Mouse (Mus musculus) retina, postnatal 1 day (tissue): ENCODE results near the gene Prkg1.
"Not testable (repeated sequence)": the region's sequence is repeated elsewhere in the genome, so short reads cannot be mapped to it uniquely, and the experiment has no call there.

Experiments
- DNase-seq: peaks from one replicate; pipeline ENCODE4 v3.0.0-alpha.2; 2012

Gene Prkg1

DNA sequence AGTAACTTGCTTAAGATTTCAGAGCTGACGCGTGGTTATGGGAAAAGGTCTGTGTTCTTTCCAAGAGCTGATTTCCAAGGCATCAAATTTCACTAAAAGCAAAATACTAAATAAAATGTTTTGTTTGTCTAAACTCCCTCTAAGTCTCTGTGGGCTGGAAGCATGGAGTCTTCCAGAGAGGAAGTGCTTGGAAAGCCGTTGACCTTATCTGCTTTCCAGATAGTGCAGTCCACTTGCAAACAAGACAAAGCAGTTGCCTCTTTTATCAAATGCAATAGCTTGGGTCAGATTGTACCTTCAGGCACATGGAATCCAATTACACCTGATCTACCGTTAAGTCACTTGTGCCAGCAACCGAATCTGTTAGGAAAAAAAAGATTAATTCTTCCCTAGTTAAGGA is 340.5 kb downstream of the Prkg1 start:
- DNase-seq = no peak

DNA sequence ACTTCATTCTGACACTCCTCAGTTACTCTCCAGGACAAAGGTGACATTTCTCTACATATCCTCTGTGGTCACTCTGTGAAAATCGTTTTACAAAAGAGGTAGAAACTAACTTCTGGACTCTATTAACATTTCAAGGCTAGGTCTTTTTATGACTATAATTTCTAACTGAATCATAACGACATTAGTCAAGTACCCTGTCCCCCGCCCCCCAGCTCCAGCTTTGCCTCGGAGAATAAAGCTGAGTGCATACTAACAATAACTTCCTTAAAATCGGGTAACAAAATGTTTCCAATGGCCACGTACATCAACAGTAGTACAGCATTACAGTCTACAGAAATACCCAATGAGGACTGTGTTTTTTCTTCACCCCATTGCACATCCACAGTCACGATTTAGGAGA is 351.3 kb downstream of the Prkg1 start:
- DNase-seq = no peak

DNA sequence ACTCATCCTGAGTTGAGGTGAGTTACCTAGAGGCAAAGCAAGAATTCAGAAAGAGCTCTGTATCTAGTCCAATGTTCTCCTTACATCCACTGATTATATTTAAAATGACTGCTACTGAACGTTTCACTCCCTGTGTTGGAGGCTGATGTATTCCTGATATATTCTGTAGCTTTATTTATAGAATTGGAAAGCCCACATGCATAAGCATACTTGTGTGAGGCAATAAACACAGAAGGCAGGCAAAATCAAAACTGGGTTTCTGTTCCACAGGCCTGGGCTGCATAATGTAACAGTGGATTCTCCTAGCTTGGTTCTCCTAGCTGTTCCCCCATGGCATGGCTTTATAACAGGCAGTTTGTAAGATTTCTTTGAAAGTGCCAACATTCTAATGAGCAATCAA is 368.7 kb downstream of the Prkg1 start:
- DNase-seq = no peak

DNA sequence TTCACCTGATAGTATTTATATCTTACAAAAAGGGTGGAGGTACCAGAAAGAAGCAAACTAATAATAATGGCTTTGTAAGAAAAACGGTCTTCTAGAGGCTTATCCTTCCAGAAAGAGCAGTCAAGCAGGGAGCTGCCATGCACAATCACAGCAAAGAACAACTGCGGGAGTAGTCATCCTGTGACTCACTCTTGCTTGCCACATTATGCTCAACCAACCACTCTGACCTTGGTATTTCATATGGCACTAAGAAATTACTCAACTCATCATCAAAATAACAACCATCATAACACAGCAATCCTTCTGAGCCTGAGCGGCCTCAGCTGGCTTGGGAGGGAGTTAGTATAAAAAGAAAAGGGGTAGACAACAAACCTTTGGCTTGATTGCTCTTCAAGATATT is 379.5 kb downstream of the Prkg1 start:
- no peak for DNase-seq

DNA sequence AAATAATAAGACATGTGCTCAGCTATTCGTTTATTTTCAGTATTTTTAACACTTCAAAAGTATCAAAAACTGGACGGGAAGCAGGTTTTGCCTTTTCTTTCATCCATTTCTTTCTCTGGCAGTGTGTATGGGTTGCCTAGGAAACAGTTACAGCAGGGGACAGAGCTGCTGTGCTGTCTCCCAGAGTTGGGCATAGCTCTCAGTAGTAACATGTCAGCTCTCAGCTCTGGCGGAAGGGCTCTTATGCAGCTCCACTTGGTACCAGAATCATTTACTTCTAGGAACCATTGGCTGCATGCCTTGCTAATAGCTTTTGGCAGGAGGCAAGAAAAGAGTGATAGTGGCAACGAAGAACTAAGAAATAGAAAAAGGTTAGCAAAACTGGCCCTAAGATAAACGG is 381.0 kb downstream of the Prkg1 start:
- peak; percentile 19 for DNase-seq

DNA sequence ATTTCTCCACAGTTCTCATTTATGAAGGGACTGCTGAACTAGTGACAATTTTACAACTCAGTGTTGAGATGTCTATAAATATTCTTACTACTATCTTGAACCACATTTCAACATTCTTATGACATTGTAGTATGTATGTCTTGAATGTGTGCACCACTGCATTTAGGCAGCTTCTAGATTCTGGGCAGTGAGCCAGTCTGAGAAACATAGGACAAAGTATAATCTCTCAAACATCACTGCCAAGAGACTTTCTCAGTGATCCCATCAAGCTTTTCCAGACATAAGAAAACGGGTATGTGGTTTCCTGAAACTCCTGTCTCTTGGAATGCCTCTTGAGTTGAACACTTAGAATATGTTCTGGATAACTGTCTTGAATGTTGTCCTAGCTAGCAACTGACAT is 394.7 kb downstream of the Prkg1 start:
- no peak for DNase-seq

DNA sequence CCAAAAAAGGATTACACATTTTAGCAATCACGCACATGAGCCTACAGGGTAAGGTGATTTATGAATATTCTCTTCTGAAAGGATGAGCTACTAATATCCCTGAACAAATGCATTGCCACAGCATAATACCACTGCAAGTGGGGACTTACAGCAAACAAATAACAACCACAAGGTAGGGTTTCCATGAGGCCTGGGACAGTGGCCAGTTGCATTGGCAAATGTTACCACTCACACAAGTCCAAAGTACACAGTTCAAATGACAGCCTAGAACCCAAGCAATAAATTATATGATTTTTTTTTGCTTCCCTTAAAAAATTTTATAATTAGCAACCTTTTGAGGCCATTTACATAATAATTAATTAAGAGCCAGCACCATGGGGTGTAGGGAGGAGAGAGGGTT is 395.7 kb downstream of the Prkg1 start:
- no peak for DNase-seq

DNA sequence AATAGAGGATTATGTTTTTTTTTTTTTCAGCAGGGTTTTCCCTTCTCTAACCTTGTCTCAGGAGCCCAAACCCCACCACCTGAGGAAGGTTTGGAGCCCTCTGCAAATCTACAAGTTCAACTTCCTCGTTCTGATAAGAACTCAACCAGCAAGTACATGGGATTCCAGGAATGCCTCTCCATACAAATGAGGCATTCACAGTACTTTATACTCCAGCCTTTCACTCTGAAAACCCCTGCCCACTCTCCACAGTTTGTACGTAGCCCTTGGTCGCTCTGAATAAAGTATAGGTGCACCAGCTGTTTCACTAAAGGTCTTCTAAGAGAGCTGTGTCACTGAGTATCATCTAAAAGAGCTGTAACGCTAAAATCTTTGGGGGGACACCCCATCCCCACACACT is 402.8 kb downstream of the Prkg1 start:
- no peak for DNase-seq

DNA sequence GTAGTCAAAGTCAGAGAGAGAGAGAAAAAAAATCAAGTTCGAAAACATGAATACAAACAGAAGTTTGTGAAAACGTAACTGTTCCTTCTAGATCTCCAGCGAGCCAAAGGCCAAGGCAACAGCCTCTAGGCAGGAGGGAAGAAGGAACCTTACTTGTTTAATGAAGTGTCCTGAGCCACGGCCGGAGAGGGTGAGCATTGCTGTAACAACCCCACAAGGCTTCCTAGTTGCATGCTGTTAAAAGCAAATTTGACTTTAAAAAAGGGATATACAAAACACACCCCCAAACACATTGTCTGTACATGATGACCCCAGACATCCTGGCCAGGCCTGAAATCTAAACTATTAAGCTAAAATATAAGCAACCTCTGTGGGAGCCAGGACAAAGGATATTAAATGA is 403.3 kb downstream of the Prkg1 start:
- DNase-seq = no peak

DNA sequence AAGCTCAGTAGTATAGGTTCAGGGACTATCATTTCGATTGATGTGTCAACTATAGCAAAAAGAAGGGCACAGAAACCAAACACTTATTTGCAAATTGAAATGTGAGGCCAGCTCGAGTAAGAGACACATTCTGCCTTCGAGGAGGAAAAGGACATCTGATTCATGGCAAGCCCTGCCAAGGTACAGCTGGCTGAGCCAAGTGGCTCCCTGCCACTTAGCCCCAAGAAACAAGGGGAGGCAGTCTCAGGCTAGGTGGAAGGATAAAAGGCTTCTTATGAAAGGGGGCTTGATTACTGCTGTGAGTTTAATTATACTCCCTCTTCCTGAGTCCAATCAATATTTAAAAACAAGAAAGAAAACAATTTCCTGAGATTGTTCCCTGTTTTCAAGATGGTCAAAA is 403.7 kb downstream of the Prkg1 start:
- no peak for DNase-seq

DNA sequence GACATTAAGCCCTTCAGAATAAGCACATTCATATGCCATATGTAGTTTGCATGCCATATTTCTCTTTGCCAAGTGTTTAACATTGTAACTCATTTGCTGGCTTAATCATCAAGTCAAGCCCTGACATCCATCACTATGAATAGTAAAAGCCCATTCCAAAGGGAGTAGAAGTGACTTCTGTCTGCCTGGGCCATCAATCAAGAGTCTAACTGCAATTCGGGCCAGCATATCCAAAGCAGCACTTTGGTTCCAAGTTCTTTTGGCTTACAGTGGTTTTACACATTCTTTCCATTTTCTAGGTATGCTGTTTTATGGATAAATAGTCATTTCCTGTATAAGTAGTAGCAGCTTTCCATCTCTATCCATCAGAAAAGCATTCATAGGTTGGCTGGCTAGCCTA is 409.9 kb downstream of the Prkg1 start:
- DNase-seq = no peak

DNA sequence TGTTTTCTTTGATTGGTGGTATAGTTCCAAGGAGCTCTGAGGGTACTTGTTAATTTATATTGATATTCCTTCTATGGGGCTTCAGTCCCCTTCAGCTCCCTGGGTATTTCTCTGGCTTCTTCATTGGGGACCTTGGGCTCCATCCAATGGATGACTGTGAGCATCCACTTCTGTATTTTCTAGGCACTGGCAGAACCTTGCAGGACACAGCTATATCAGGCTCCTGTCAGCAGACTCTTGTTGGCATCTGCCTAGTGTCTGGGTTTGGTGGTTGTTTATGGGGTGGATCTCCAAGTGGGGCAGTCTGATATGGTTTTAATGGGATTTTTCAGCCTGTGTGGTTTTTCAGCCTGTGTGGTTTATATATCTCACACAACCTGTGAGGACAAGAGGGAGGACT is 412.0 kb downstream of the Prkg1 start:
- DNase-seq = not testable (repeated sequence)

DNA sequence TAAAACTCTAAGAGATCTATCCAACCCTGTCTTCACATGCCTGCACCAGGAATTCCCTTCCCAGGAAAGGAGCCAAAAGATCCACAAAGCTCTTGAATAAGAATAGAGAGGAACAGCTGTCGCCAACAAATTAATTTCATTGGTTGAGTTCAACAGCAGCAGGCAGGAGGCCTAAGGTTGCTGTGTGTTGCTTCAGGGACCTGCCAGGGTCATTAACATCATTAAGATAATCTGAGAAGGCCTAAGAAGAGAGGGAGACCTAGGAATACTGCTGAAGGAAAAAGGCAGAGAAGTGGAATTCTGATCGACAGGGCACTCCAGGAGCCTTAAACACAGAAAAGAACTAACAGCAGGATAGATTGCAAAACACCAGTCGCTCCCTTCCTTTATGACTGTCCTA is 413.0 kb downstream of the Prkg1 start:
- peak; percentile 5 for DNase-seq

DNA sequence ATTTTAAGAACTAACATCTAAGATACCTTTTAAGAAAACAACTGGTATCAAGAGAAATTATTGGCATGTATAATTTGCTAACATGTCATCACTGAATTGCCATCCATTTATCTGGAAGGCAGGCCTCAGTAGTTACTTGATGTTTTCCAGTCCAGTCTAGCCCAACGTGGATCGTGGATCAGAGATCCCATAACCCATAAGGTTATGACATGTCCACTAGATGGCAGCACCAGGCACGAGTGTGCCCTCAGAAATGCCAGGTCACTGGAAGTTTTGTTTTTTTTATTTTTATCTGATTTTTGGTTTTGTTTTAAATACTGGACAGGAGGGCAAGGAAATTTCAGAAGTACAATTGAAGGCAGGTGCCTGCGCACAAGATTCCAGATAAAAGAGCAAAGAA is 422.7 kb downstream of the Prkg1 start:
- peak; percentile 72 for DNase-seq

DNA sequence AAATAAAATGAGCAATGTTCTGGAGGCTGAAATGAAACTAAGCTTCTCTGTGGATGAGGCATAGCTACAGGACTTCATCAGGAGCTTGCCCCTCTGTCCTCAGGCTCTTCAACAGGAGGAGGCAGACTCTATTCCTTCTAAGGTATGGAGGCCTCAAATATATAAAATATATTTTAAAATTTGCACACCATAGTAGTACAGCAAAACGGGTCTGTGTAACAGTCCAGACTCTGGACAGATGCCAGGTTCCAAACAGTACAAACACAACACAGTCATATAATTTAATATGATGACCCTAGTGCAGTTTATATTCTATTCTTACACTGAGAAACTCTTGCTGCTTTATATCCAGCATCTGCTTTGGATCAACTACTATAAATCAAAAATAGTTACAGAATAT is 423.9 kb downstream of the Prkg1 start:
- DNase-seq = no peak

DNA sequence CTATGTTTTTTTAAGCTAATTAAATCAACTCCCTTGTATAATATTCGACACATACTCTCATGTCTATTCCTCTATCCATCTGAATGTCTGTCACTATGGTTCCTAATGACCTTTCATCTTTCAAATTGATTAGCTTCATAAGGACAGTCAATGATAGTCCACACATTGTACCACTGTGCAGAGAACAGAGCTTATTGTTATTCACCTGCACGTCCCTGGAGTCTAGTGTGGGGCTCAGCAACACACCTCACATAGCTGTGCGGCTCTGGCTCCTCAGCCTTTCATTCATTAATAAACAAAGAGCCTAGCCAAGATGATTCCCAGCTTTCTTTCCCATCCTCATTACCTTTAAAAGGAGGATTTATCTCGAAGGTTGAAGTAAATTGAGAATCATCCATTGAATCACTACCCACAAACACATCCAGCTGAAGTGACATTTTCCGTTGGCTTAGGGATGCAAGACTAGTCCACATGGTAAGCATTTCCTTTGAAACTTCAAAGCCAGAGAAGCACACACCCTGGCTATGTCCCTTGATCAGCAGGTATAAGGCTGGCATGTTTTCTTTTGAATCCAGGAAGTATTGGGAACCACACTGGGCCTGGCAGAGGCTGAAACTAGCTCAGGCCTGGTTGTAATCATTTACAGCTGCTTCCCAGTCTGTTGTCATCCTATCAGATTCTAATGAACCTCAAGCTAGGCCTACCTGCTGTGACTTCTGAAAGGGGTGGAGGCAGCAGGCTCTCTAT is 426.3 kb downstream of the Prkg1 start:
- DNase-seq = no peak

DNA sequence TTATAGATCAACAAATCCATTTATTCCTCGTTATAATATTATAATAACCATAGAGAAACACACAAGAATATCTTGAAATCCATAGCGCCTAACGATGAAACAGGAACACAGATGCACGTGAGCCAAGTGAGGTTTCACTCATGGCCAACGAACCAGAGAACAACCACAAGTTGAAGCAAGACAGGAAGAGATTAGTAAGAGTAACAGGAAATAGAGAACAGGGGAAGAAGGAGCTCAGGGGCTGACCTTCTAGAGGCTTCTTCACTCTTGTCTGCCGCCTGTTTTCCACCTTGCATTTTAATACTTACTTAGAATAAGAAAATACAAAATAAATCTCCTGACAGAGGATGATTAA is 427.0 kb downstream of the Prkg1 start:
- no peak for DNase-seq

DNA sequence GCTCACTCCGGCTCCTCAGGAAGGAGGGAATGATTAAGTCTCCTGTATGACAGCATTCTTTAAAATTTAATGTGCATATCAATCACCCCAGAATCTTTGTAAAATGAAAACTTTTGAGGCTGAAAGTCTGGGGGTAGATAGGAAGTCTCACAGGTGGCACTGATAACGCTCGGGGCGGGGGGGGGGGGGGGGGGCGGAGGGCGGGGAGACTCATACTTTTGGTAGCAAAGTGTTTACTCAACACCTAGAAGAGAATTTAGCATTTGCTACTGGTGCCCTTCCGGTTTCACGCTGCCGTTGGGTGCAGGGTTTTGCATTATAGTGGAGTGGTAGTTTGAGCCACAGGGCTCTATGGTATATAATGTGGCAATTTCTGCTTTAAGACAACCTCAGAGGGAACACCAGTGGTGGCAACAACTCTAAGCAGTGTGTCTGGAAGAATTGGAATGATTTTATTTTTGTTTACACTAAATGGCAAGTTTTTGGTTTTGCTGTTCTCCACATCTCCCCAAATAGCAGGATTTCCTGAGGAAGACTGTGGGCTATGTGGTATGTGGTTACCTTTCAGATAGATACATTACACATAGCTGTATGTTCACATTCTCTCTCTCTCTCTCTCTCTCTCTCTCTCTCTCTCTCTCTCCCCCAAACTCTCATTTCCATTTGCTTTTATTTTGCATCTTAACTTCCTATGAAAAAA is 427.5 kb downstream of the Prkg1 start:
- DNase-seq = no peak

DNA sequence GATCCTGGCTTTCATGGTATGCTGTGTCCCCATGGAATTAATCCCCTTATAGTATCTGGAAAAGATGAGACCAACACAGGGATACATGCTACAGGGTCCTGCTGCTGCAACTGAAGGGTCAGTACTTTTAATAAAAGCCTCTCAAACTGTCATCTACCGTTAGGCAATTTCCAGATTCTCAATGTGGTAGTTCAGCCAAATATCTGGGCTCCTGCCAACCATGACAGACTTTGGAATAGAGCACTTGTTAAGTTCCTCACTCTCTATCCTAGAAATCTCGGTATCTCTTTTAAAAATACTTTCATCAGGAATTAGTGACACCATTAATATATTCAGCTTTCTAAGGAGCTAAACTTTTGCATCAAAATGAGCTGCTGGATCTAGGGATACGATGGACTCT is 428.5 kb downstream of the Prkg1 start:
- no peak for DNase-seq

DNA sequence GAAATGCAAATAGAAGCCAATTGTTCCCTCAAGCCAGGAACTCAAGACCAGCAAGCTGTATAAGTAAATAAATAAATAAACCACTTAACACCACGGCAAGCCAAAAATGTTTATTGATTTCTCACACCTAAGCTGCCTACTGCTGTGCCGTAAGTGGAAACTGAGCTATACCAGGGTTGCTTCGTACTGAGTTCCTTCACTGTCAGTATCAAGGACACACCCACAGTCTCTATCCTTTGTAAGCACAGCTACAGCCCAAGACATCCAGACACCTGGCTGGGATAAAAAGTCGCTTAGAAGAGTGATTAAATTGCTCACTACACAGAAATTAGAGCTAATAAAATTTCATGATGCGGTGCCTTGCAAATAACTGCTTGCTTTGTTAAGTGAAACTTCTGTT is 434.9 kb downstream of the Prkg1 start:
- DNase-seq = no peak

DNA sequence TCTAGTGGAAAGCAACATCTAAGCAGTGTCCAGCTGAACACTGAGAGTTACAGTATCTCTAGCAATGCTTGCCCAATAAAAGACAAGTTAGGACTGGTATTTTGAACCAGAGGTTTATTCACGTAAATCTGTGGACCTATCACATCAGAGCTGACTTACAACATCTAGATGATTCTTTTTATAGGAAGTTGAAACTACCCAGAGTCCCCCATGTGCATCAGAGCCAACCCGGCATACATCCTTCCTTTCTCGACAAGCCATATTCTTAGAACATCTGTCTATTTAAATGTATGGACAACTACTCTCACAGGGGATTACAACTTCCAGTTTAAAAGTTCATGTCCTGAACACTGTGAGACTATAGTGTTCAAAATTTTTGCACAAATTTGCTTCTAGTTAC is 460.1 kb downstream of the Prkg1 start:
- no peak for DNase-seq

DNA sequence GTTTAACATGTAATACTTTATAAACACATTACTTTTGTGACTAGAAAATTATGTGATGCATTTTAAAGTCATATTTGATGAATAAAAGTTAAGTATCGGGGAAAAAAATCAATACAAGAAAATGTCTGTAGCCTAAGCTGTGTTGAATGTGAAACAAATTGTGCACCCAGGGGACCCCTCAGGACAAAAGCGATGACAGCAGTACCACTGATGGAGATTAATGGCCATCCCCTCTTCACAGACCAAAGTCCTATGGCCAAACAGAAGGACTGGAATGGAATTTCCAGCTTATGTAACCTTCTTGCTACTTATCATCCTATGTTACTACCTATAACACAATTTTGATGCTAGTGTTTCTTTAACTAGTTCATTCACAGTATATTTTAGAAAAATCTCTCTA is 473.6 kb downstream of the Prkg1 start:
- no peak for DNase-seq

DNA sequence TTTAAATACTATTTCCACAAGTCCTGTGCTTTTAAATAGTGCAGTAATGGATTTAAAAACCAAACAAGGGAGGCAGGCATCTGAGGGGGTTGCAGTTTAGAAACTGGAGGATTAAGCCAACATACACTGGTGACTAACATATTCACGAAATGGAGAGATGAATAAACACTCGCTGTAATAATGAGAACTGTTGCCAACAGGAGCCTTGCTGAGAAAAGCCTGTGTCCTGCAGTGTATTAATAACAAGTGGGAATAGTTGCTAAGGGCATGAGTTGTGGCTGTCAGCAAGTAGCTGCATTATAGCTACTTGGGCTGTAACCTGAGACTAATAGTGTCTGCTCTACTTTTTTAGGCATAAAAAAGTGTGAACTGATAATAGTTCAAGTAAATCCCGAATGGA is 480.3 kb downstream of the Prkg1 start:
- DNase-seq = no peak

DNA sequence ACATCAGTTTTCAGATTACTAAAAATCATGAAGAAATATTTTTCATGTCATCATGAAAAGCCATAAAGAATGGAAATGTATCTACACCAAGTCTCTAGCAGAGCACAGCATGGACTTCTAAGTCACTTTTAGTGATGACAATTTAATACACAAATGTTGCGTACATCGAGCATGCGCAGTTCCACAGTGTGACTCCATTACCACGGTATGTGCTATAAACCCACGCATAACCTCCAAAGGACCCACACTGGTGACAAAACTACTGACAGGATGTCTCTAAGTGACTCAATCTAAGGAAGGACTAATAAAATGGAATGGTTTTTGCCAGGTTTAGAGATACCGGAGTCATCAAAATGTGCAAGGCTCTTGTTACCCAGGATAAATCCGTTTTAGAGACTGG is 480.7 kb downstream of the Prkg1 start:
- no peak for DNase-seq

DNA sequence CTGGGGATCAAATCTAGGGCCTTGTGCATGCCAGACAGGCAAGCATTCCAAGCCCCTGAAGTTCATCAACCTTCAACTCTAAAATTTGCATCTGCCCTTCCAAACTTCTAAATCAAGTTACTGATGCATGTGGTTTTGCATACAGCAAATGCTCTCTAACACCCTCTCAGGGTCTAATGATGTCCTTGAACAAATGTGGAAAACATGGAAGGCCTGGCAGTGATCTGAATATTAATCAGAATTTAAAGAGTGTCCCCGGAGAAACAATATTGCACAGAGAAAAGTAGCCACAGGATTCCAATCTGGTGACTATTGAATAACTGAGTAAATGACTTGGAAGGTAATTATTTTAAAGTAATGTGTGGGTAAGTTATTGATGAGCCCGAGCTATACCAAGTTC is 481.2 kb downstream of the Prkg1 start:
- no peak for DNase-seq
